ENCODE assay signal across 17 mouse cellular contexts in genomic region chr5:79558491-79558890, GRCm38 (mm10).
"Had no signal": no experiment of that assay in that cellular context is flagged by ENCODE, and none has a peak within 500 bp of the region (broad histone marks: within the 10 kb centered on the region; RNA-seq: fewer than 3 reads in every experiment).

No protein-coding gene starts in this region.

- H3K4me3 ChIP-seq: midbrain, embryonic 10.5 days; midbrain, embryonic 12.5 days; myocyte; neural tube, embryonic 13.5 days; neural tube, embryonic 15.5 days had no signal

- H3K27ac ChIP-seq: midbrain, embryonic 10.5 days; midbrain, embryonic 12.5 days; neural tube, embryonic 13.5 days; neural tube, embryonic 15.5 days had no signal

- DNase-seq: lung, embryonic 14.5 days; lung, postnatal 10 days; lung, postnatal 4 days; midbrain, embryonic 14.5 days; retina, postnatal 1 day; right cerebral cortex, adult 18-20 months; right cerebral cortex, postnatal 25 days; right cerebral cortex, postnatal 4 days; spleen, adult 18-20 months; thymus, adult 18-20 months; thymus, postnatal 14 days; thymus, postnatal 36 days had no signal
